Mouse (Mus musculus) kidney, adult 2 months (tissue): ENCODE data around the gene Ksr1.

Source experiments
- CTCF ChIP-seq: fragments of 200-500 bp; conservative IDR thresholded peaks from 2 replicates; pipeline ENCODE4 v1.5.1; 2011; ENCODE audit warnings: low read depth, mild to moderate bottlenecking, control low read depth, low read length, moderate library complexity, mixed read lengths; ENCODE audit not compliant: insufficient read depth, insufficient read length
- POLR2A ChIP-seq: fragments of 200-500 bp; IDR thresholded peaks from one replicate; pipeline ENCODE4 v1.6.1; 2011; ENCODE audit warnings: low read depth, low read length, control low read depth

- TF ChIP-seq POLR2A (no peak), CTCF (no peak)
Measured at GRCm38 (mm10) chr11:79031452-79031746, 114.8 kb downstream of the Ksr1 start.
